In the genomic region with DNA sequence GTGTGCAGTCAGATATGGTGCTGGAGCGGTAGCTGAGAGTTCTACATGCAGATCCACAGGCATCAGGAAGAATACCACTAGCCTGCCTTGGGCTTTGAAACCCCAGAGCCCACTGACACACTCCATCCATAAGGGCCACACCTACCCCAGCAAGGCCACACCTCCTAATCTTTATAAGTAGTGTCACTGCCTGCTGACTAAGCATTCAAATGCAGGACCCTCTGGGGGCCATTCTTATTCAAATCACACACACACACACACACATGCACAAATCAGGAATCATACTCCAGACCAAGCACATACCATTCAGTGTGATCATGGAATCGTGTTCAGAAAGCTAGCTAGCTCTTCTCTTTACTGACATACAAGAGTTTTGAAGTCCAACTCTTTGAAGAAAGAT, we compare ENCODE assay signal across 23 mouse cellular contexts.
DNase-seq lines count a peak whose midpoint lies in the region; ATAC-seq lines count a peak whose summit lies in the region.
"Had no signal": no experiment of that assay in that cellular context is flagged by ENCODE, and none has a peak within 500 bp of the region (broad histone marks: within the 10 kb centered on the region; RNA-seq: fewer than 3 reads in every experiment).

No protein-coding gene starts in this region.

- ATAC-seq in forebrain, embryonic 13.5 days: no peak
- ATAC-seq in forebrain, embryonic 16.5 days: no peak
- ATAC-seq in neural tube, embryonic 12.5 days (ENCODE audit: low FRiP score, low read depth): no peak
- ATAC-seq in midbrain, embryonic 15.5 days (replicated peaks): no peak
- ATAC-seq: CD4-positive, CD25-positive, alpha-beta regulatory T cell, adult 4 months; liver, postnatal 0 days had no signal

- no peaks in the 10 kb centered on the region for H3K9me3 ChIP-seq in forebrain, embryonic 13.5 days (replicated peaks)
- H3K9me3 ChIP-seq in forebrain, embryonic 16.5 days (ENCODE audit: control insufficient read depth, low read length): no peaks in the 10 kb centered on the region
- no peaks in the 10 kb centered on the region for H3K9me3 ChIP-seq in neural tube, embryonic 12.5 days
- no peaks in the 10 kb centered on the region for H3K9me3 ChIP-seq in midbrain, embryonic 15.5 days
- H3K9me3 ChIP-seq: embryonic facial prominence, embryonic 15.5 days; G1E; limb, embryonic 10.5 days had no signal

- no peak for DNase-seq in neural tube, embryonic 10.5 days (ENCODE audit: extremely low spot score, low spot score)
- no peak for DNase-seq in heart, adult 18-20 months
- no peak for DNase-seq in layer of hippocampus, postnatal 36 days
- DNase-seq: adrenal gland, postnatal 36 days; cerebellum, adult 11-12 months; cerebellum, postnatal 36 days; heart, postnatal 10 days; kidney, adult 2 months; kidney, postnatal 14 days; liver, postnatal 0 days; lung, postnatal 14 days; right cerebral cortex, postnatal 4 days; thymus, postnatal 25 days had no signal

- peaks cover 8% of the 10 kb centered on the region for H3K36me3 ChIP-seq in forebrain, embryonic 13.5 days (ENCODE audit: poor library complexity, severe bottlenecking)
- no peaks in the 10 kb centered on the region; the same call in 1 of the 2 replicates for H3K36me3 ChIP-seq in forebrain, embryonic 16.5 days (ENCODE audit: control insufficient read depth, insufficient read depth)
- H3K36me3 ChIP-seq in neural tube, embryonic 12.5 days: 0 out of 2 replicates have a peak, but pooled peaks cover 7% of the 10 kb centered on the region
- no peaks in the 10 kb centered on the region for H3K36me3 ChIP-seq in midbrain, embryonic 15.5 days (replicated peaks)
- H3K36me3 ChIP-seq: embryonic facial prominence, embryonic 15.5 days; limb, embryonic 10.5 days had no signal

- no peaks in the 10 kb centered on the region for H3K27me3 ChIP-seq in forebrain, embryonic 13.5 days
- no peaks in the 10 kb centered on the region for H3K27me3 ChIP-seq in forebrain, embryonic 16.5 days (replicated peaks; ENCODE audit: control insufficient read depth, insufficient read depth, low read length)
- no peaks in the 10 kb centered on the region for H3K27me3 ChIP-seq in neural tube, embryonic 12.5 days (replicated peaks)
- H3K27me3 ChIP-seq in midbrain, embryonic 15.5 days (replicated peaks): no peaks in the 10 kb centered on the region
- H3K27me3 ChIP-seq: embryonic facial prominence, embryonic 15.5 days had no signal

- H3K4me2 ChIP-seq in forebrain, embryonic 13.5 days: no peak overlapping the region
- no peak overlapping the region for H3K4me2 ChIP-seq in forebrain, embryonic 16.5 days (ENCODE audit: low read length)
- no peak overlapping the region for H3K4me2 ChIP-seq in neural tube, embryonic 12.5 days (replicated peaks)
- H3K4me2 ChIP-seq in midbrain, embryonic 15.5 days: no peak overlapping the region
- H3K4me2 ChIP-seq: embryonic facial prominence, embryonic 15.5 days; heart, embryonic 11.5 days had no signal

- peak overlapping the region; percentile 93; the same call in 1 of the 2 replicates for H3K27ac ChIP-seq in forebrain, embryonic 13.5 days
- no peak overlapping the region for H3K27ac ChIP-seq in forebrain, embryonic 16.5 days (ENCODE audit: low read length)
- H3K27ac ChIP-seq in neural tube, embryonic 12.5 days: 0 out of 2 replicates have a peak overlapping the region, but pooled peaks have one; percentile 86
- H3K27ac ChIP-seq in midbrain, embryonic 15.5 days: peak overlapping the region; percentile 92

- no peak overlapping the region for H3K9ac ChIP-seq in forebrain, embryonic 13.5 days
- no peak overlapping the region for H3K9ac ChIP-seq in forebrain, embryonic 16.5 days (replicated peaks; ENCODE audit: low read depth, low read length)
- no peak overlapping the region for H3K9ac ChIP-seq in neural tube, embryonic 12.5 days
- H3K9ac ChIP-seq in midbrain, embryonic 15.5 days: no peak overlapping the region
- H3K9ac ChIP-seq: embryonic facial prominence, embryonic 15.5 days; liver, postnatal 0 days had no signal

- peaks cover 75% of the 10 kb centered on the region for H3K4me1 ChIP-seq in forebrain, embryonic 13.5 days
- H3K4me1 ChIP-seq in forebrain, embryonic 16.5 days (replicated peaks; ENCODE audit: control insufficient read depth, insufficient read depth, low read length): peaks cover 54% of the 10 kb centered on the region
- peaks cover 66% of the 10 kb centered on the region for H3K4me1 ChIP-seq in neural tube, embryonic 12.5 days
- peaks cover 67% of the 10 kb centered on the region for H3K4me1 ChIP-seq in midbrain, embryonic 15.5 days

- no peak overlapping the region for H3K4me3 ChIP-seq in forebrain, embryonic 13.5 days
- no peak overlapping the region for H3K4me3 ChIP-seq in forebrain, embryonic 16.5 days (replicated peaks; ENCODE audit: low read length)
- H3K4me3 ChIP-seq in neural tube, embryonic 12.5 days: no peak overlapping the region
- no peak overlapping the region for H3K4me3 ChIP-seq in midbrain, embryonic 15.5 days
- H3K4me3 ChIP-seq: embryonic facial prominence, embryonic 15.5 days; layer of hippocampus, adult 2 months; limb, embryonic 10.5 days had no signal

- 76% methylated on average over 2 of the region's 2 CpGs for WGBS in forebrain, embryonic 13.5 days
- WGBS in forebrain, embryonic 16.5 days: 93% methylated on average over 2 of the region's 2 CpGs
- 82% methylated on average over 2 of the region's 2 CpGs for WGBS in neural tube, embryonic 12.5 days
- WGBS in midbrain, embryonic 15.5 days: 85% methylated on average over 2 of the region's 2 CpGs
